Mouse (Mus musculus): ENCODE results near the gene Ccdc51.

GRCm38 (mm10) chr9:109049316-109049715, 33.0 kb upstream of the Ccdc51 start:
- TF ChIP-seq EP300 (IDR thresholded peaks at IDR 0.05; ENCODE audit: low read depth) (no peak), CTCF (IDR thresholded peaks at IDR 0.05; ENCODE audit: low read depth) (no peak)
